Mouse (Mus musculus) gonadal fat pad, adult 2 months (tissue): ENCODE data around the gene Slc6a4. TPM values are rescaled to one million over a fixed set of nuclear protein-coding genes. Genes with fewer than 3 reads are reported as not detected.
A peak's percentile ranks its signal among the peaks of the same experiment; 100 is the strongest.
"Not testable (repeated sequence)": the region's sequence is repeated elsewhere in the genome, so short reads cannot be mapped to it uniquely, and the experiment has no call there.

Experiments
- DNase-seq: peaks from one replicate; pipeline ENCODE4 v3.0.0-alpha.2; 2012; ENCODE audit warnings: low read depth
- polyA plus RNA-seq: library from polyadenylated mRNA; depleted of rRNA; stranded (reverse); fragments of >200 nt; gene quantifications from 2 replicates; pipeline ENCODE4 v1.2.3, GENCODE M21; 2012; rRNA removed

Slc6a4 gene
- polyA plus RNA-seq, 1 experiment: 1.4 TPM

- DNase-seq: no peak
Measured at GRCm38 (mm10) chr11:77018046-77018445, 19.6 kb downstream of the Slc6a4 start.

GRCm38 (mm10) chr11:77019539-77019938, 21.1 kb downstream of the Slc6a4 start:
- DNase-seq: no peak

GRCm38 (mm10) chr11:77021749-77022396, 23.5 kb downstream of the Slc6a4 start:
- DNase-seq: no peak

- DNase-seq: no peak
Measured at GRCm38 (mm10) chr11:77026559-77026958, 28.2 kb downstream of the Slc6a4 start.

GRCm38 (mm10) chr11:77028157-77028556, 29.8 kb downstream of the Slc6a4 start:
- DNase-seq: no peak

- no peak for DNase-seq
Measured at GRCm38 (mm10) chr11:77031151-77031934, 32.9 kb downstream of the Slc6a4 start.

GRCm38 (mm10) chr11:77041891-77042290, 43.5 kb downstream of the Slc6a4 start:
- DNase-seq: peak; percentile 70

- no peak for DNase-seq
Measured at GRCm38 (mm10) chr11:77042816-77043215, 44.4 kb downstream of the Slc6a4 start.

GRCm38 (mm10) chr11:77061951-77062350, 63.5 kb downstream of the Slc6a4 start:
- DNase-seq: no peak

GRCm38 (mm10) chr11:77063406-77063805, 65.0 kb downstream of the Slc6a4 start:
- no peak for DNase-seq

GRCm38 (mm10) chr11:77068825-77069224, 70.4 kb downstream of the Slc6a4 start:
- no peak for DNase-seq

GRCm38 (mm10) chr11:77070721-77071120, 72.3 kb downstream of the Slc6a4 start:
- no peak for DNase-seq

GRCm38 (mm10) chr11:77077331-77077730, 78.9 kb downstream of the Slc6a4 start:
- not testable (repeated sequence) for DNase-seq

GRCm38 (mm10) chr11:77077792-77078191, 79.4 kb downstream of the Slc6a4 start:
- DNase-seq: no peak

- no peak for DNase-seq
Measured at GRCm38 (mm10) chr11:77078273-77079134, 80.1 kb downstream of the Slc6a4 start, which contains the start of gene Nsrp1. Nsrp1 (minus strand) TSS chr11:77078435.

- DNase-seq: peak; percentile 89
Measured at GRCm38 (mm10) chr11:77079361-77079760, 81.0 kb downstream of the Slc6a4 start.

Other genes starting within 250 kb of the Slc6a4 start
- gene Gosr1, start 235.0 kb upstream of the Slc6a4 start, polyA plus RNA-seq: 21.2 and 21.5 TPM in 2 replicates
- gene Cpd, start 151.6 kb upstream of the Slc6a4 start, polyA plus RNA-seq: 31.4 and 34.0 TPM in 2 replicates
- 0.39 and 0.62 TPM in 2 replicates for gene Tmigd1, start 96.4 kb upstream of the Slc6a4 start, polyA plus RNA-seq
- 18.8 and 19.5 TPM in 2 replicates for gene Blmh, start 73.8 kb upstream of the Slc6a4 start, polyA plus RNA-seq
- 1.1 and 2.3 TPM in 2 replicates for gene Nsrp1, start 79.8 kb downstream of the Slc6a4 start, polyA plus RNA-seq
- gene Efcab5, start 190.4 kb downstream of the Slc6a4 start, polyA plus RNA-seq: 1.0 and 1.2 TPM in 2 replicates
- gene Ssh2, start 217.7 kb downstream of the Slc6a4 start, polyA plus RNA-seq: 11.1 and 14.3 TPM in 2 replicates